Mouse (Mus musculus) hindbrain, embryonic 12.5 days (tissue): ENCODE data around the gene Hps4. TPM values are rescaled to one million over a fixed set of nuclear protein-coding genes. Genes with fewer than 3 reads are reported as not detected.
A peak's percentile ranks its signal among the peaks of the same experiment; 100 is the strongest.

Experiments
- ATAC-seq: fragments of 200-750 bp; cut with Nextera tagmentation; 2 replicates; pipeline ENCODE4 v1.8.0; 2017; ENCODE audit warnings: moderate TSS enrichment; ENCODE audit not compliant: low FRiP score
- H3K27ac ChIP-seq: fragments of 300-500 bp; sonication (generic); 2 replicates; pipeline ENCODE4 v1.5.1; 2016; ENCODE audit warnings: mild to moderate bottlenecking
- H3K27me3 ChIP-seq: fragments of 300-500 bp; sonication (generic); 2 replicates; pipeline ENCODE4 v1.6.1; 2016; ENCODE audit warnings: mild to moderate bottlenecking
- H3K36me3 ChIP-seq: fragments of 300-500 bp; sonication (generic); 2 replicates; pipeline ENCODE4 v1.6.1; 2016; ENCODE audit warnings: mild to moderate bottlenecking
- H3K4me1 ChIP-seq: fragments of 300-500 bp; sonication (generic); 2 replicates; pipeline ENCODE4 v1.6.1; 2016
- H3K4me2 ChIP-seq: fragments of 300-500 bp; sonication (generic); replicated peaks from 2 replicates; pipeline ENCODE4 v1.6.1; 2016; ENCODE audit warnings: mild to moderate bottlenecking
- H3K4me3 ChIP-seq: fragments of 300-500 bp; sonication (generic); 2 replicates; pipeline ENCODE4 v1.5.1; 2016; ENCODE audit warnings: mild to moderate bottlenecking
- H3K9ac ChIP-seq: fragments of 300-500 bp; sonication (generic); 2 replicates; pipeline ENCODE4 v1.6.1; 2016; ENCODE audit warnings: mild to moderate bottlenecking, moderate library complexity
- H3K9me3 ChIP-seq: fragments of 300-500 bp; sonication (generic); replicated peaks from 2 replicates; pipeline ENCODE4 v1.6.1; 2016; ENCODE audit warnings: mild to moderate bottlenecking
- WGBS: fragments of 180-500 bp; shearing (Covaris S2); methylation state at CpG from one replicate; pipeline ENCODE4 v1.1.7; 2016; 5-methylcytosine and 5-hydroxymethylcytosine counted together
- polyA plus RNA-seq: library from polyadenylated mRNA; unstranded; fragments of >200 nt; fragmentation: Nextera tagmentation; extraction: Ambion mirVana; gene quantifications from 2 replicates; pipeline ENCODE4 v1.2.1, GENCODE M21; 2016

The Hps4 gene
- 35.4 and 37.1 TPM in 2 replicates for polyA plus RNA-seq

GRCm38 (mm10) chr5:112342463-112343204, at the start of gene Hps4, which contains the start of gene Srrd:
Hps4 (plus strand) TSS chr5:112343083.
Srrd (minus strand) TSS chr5:112343040.
- peak within 1 kb of the TSS; percentile 48; the same call in 1 of the 2 replicates for H3K27ac ChIP-seq
- H3K9ac ChIP-seq, result peak within 1 kb of the TSS; percentile 90
- WGBS, result 2% methylated on average over 57 of the region's 64 CpGs
- no peaks in the 10 kb centered on the region for H3K9me3 ChIP-seq
- peak within 1 kb of the TSS; percentile 75 for H3K4me2 ChIP-seq
- no peaks in the 10 kb centered on the region for H3K27me3 ChIP-seq
- H3K4me3 ChIP-seq, result peak within 1 kb of the TSS; percentile 92
- H3K4me1 ChIP-seq, result peaks cover 44% of the 10 kb centered on the region
- H3K36me3 ChIP-seq, result peaks cover 38% of the 10 kb centered on the region
- ATAC-seq, result peak; percentile 55

DNA sequence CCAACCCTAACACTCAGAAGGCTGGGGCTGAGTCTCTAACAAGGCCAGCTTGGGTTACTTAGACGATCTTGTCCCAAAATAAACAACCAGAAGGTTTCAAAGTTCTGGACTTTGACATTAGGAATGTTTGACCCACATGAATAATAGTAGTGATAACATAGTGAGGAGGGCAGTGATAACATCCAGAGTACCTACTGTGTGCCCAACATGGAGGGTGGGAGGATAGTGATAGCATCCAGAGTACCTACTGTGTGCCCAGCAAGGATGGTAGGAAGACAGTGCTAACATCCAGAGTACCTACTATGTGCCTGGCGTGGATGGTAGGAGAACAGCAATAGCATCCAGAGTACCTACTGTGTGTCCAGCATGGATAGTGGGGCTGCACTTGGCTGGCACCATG, 49.1 kb upstream of the Hps4 start:
- Histone ChIP-seq H3K9ac (no peak overlapping the region), H3K27ac (no peak overlapping the region), H3K27me3 (no peaks in the 10 kb centered on the region), H3K36me3 (no peaks in the 10 kb centered on the region), H3K9me3 (no peaks in the 10 kb centered on the region), H3K4me1 (peaks cover 35% of the 10 kb centered on the region), H3K4me3 (no peak overlapping the region), H3K4me2 (no peak overlapping the region)
- ATAC-seq, result no peak
- 86% methylated on average over 2 of the region's 2 CpGs for WGBS

- H3K9ac ChIP-seq, result no peak overlapping the region
- H3K27me3 ChIP-seq, result no peaks in the 10 kb centered on the region
- H3K27ac ChIP-seq, result no peak overlapping the region
- no peak for ATAC-seq
- H3K4me1 ChIP-seq, result peaks cover 32% of the 10 kb centered on the region
- H3K4me2 ChIP-seq, result no peak overlapping the region
- no peaks in the 10 kb centered on the region for H3K9me3 ChIP-seq
- no peak overlapping the region for H3K4me3 ChIP-seq
- 59% methylated on average over 4 of the region's 4 CpGs for WGBS
- no peaks in the 10 kb centered on the region for H3K36me3 ChIP-seq
Measured at GRCm38 (mm10) chr5:112294696-112295095, 48.2 kb upstream of the Hps4 start.

GRCm38 (mm10) chr5:112295162-112295561, 47.7 kb upstream of the Hps4 start:
- Histone ChIP-seq H3K27ac (no peak overlapping the region), H3K4me2 (no peak overlapping the region), H3K4me1 (peaks cover 32% of the 10 kb centered on the region), H3K36me3 (no peaks in the 10 kb centered on the region), H3K4me3 (no peak overlapping the region), H3K9me3 (no peaks in the 10 kb centered on the region), H3K9ac (no peak overlapping the region), H3K27me3 (no peaks in the 10 kb centered on the region)
- ATAC-seq, result no peak
- 30% methylated on average over 8 of the region's 8 CpGs for WGBS

DNA sequence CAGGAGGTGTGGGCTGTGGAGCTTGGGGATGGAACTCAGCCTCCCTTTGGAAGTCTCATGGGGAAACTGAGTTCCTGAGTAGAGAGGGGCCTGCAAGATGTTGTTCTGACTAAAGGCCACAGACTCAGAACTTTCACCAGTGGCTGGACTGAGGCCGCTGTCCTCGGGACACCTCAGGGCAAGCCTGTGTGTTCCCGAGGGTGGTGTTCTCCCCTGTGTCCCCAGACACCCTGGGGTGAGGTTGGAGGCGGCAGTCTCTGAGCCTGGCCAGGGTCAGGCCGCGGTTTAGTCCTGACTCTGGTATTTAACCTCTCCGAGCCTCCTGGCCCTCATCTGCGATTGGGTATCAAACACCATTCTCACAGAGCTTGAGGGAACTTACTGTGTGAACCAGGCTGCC, 47.3 kb upstream of the Hps4 start:
- WGBS, result 58% methylated on average over 8 of the region's 8 CpGs
- Histone ChIP-seq H3K36me3 (no peaks in the 10 kb centered on the region), H3K4me2 (no peak overlapping the region), H3K27ac (no peak overlapping the region), H3K4me1 (peaks cover 32% of the 10 kb centered on the region), H3K4me3 (no peak overlapping the region), H3K9ac (no peak overlapping the region), H3K27me3 (no peaks in the 10 kb centered on the region), H3K9me3 (no peaks in the 10 kb centered on the region)
- no peak for ATAC-seq

- Histone ChIP-seq H3K36me3 (no peaks in the 10 kb centered on the region), H3K4me1 (peaks cover 32% of the 10 kb centered on the region), H3K9ac (no peak overlapping the region), H3K4me2 (no peak overlapping the region), H3K4me3 (no peak overlapping the region), H3K27ac (no peak overlapping the region; the same call in 1 of the 2 replicates), H3K9me3 (no peaks in the 10 kb centered on the region), H3K27me3 (no peaks in the 10 kb centered on the region)
- ATAC-seq, result no peak
- 79% methylated on average over 6 of the region's 6 CpGs for WGBS
Measured at GRCm38 (mm10) chr5:112296404-112297181, 46.3 kb upstream of the Hps4 start.

GRCm38 (mm10) chr5:112297257-112297656, 45.6 kb upstream of the Hps4 start:
- no peaks in the 10 kb centered on the region for H3K27me3 ChIP-seq
- no peak overlapping the region for H3K4me2 ChIP-seq
- no peaks in the 10 kb centered on the region for H3K9me3 ChIP-seq
- 72% methylated on average over 2 of the region's 2 CpGs for WGBS
- 0 out of 2 replicates have a peak overlapping the region, but pooled peaks have one; percentile 12 for H3K27ac ChIP-seq
- no peak overlapping the region for H3K9ac ChIP-seq
- no peak for ATAC-seq
- peaks cover 29% of the 10 kb centered on the region for H3K4me1 ChIP-seq
- no peak overlapping the region for H3K4me3 ChIP-seq
- H3K36me3 ChIP-seq, result no peaks in the 10 kb centered on the region

GRCm38 (mm10) chr5:112298226-112298988, 44.5 kb upstream of the Hps4 start:
- Histone ChIP-seq H3K27ac (no peak overlapping the region), H3K36me3 (no peaks in the 10 kb centered on the region)
- WGBS, result 90% methylated on average over 12 of the region's 12 CpGs

GRCm38 (mm10) chr5:112299399-112299798, 43.5 kb upstream of the Hps4 start:
- Histone ChIP-seq H3K4me1 (peaks cover 25% of the 10 kb centered on the region), H3K27me3 (no peaks in the 10 kb centered on the region), H3K36me3 (no peaks in the 10 kb centered on the region), H3K4me2 (no peak overlapping the region), H3K9me3 (no peaks in the 10 kb centered on the region), H3K27ac (no peak overlapping the region), H3K9ac (no peak overlapping the region), H3K4me3 (no peak overlapping the region)
- no peak for ATAC-seq
- WGBS, result 92% methylated on average over 4 of the region's 4 CpGs

More at GRCm38 (mm10) chr5:112298226-112298988, 44.5 kb upstream of the Hps4 start:
- Histone ChIP-seq H3K4me2 (no peak overlapping the region), H3K9me3 (no peaks in the 10 kb centered on the region), H3K4me1 (peaks cover 27% of the 10 kb centered on the region), H3K4me3 (no peak overlapping the region), H3K9ac (no peak overlapping the region), H3K27me3 (no peaks in the 10 kb centered on the region)
- no peak for ATAC-seq

GRCm38 (mm10) chr5:112300112-112300511, 42.8 kb upstream of the Hps4 start:
- Histone ChIP-seq H3K4me2 (no peak overlapping the region), H3K9ac (no peak overlapping the region), H3K27me3 (no peaks in the 10 kb centered on the region), H3K4me3 (no peak overlapping the region), H3K36me3 (no peaks in the 10 kb centered on the region), H3K9me3 (no peaks in the 10 kb centered on the region), H3K27ac (no peak overlapping the region), H3K4me1 (peaks cover 17% of the 10 kb centered on the region)
- WGBS, result 85% methylated on average over 2 of the region's 2 CpGs
- no peak for ATAC-seq

DNA sequence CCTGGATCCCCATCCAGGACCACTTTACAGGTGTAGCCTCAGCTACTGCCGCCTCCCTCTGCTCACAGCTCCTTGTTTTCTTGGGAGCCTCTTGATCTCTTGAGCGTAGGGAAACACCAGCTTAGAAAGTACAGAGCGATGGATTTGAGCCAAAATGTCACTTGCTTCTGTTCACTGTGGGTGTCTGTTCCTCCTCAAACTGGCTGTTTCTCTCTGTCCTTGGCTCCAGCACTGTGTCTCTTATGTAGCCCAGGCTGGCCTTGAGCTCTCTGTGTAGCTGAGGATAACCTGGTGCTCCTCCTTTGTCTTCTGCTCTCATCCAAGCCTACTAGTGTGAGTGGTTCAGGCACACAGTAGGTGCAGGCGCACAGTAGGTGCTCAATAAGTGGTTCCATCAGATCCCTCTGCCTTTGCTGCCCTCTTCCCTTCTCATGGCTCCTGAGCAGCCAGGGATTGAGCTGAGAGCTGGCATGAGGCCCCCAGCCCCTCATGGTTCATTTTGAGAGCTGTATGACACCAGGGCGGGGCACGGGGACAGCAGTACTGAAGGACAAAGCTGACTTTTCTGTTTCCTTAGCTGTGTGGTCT, 42.1 kb upstream of the Hps4 start:
- H3K27ac ChIP-seq, result no peak overlapping the region
- no peaks in the 10 kb centered on the region for H3K27me3 ChIP-seq
- WGBS, result 88% methylated on average over 6 of the region's 6 CpGs
- peaks cover 12% of the 10 kb centered on the region; the same call in 1 of the 2 replicates for H3K4me1 ChIP-seq
- H3K9me3 ChIP-seq, result no peaks in the 10 kb centered on the region
- H3K9ac ChIP-seq, result no peak overlapping the region
- no peak for ATAC-seq
- no peaks in the 10 kb centered on the region for H3K36me3 ChIP-seq
- H3K4me2 ChIP-seq, result no peak overlapping the region
- H3K4me3 ChIP-seq, result no peak overlapping the region
